Comparison of ENCODE assay signal across 9 mouse cellular contexts in genomic region chr1:92949426-92949825, GRCm38 (mm10). TPM values are rescaled to one million over a fixed set of nuclear protein-coding genes. Genes with fewer than 3 reads are reported as not detected.
A peak's percentile ranks its signal among the peaks of the same experiment; 100 is the strongest.
DNase-seq lines count a peak whose midpoint lies in the region; ATAC-seq and TF ChIP-seq lines count a peak whose summit lies in the region.
"Had no signal": no experiment of that assay in that cellular context is flagged by ENCODE, and none has a peak within 500 bp of the region (broad histone marks: within the 10 kb centered on the region; RNA-seq: fewer than 3 reads in every experiment).

No protein-coding gene starts in this region.

- no peak overlapping the region for H3K9ac ChIP-seq in neural tube, embryonic 15.5 days (replicated peaks)
- H3K9ac ChIP-seq in embryonic facial prominence, embryonic 11.5 days (replicated peaks; ENCODE audit: low read length): no peak overlapping the region
- no peak overlapping the region for H3K9ac ChIP-seq in forebrain, embryonic 15.5 days (replicated peaks)
- H3K9ac ChIP-seq: limb, embryonic 15.5 days had no signal

- peaks cover 54% of the 10 kb centered on the region for H3K36me3 ChIP-seq in neural tube, embryonic 15.5 days
- peaks cover 6% of the 10 kb centered on the region; the same call in 1 of the 2 replicates for H3K36me3 ChIP-seq in embryonic facial prominence, embryonic 11.5 days (replicated peaks; ENCODE audit: control insufficient read depth, insufficient read depth, low read depth, low read length)
- no peaks in the 10 kb centered on the region; the same call in 1 of the 2 replicates for H3K36me3 ChIP-seq in splenic B cell, adult 2 months (ENCODE audit: control insufficient read depth, insufficient read depth, low read length, poor library complexity, severe bottlenecking)
- H3K36me3 ChIP-seq in forebrain, embryonic 15.5 days: peaks cover 40% of the 10 kb centered on the region

- no peaks in the 10 kb centered on the region for H3K9me3 ChIP-seq in neural tube, embryonic 15.5 days (replicated peaks)
- no peaks in the 10 kb centered on the region for H3K9me3 ChIP-seq in embryonic facial prominence, embryonic 11.5 days (replicated peaks; ENCODE audit: control insufficient read depth, low read length)
- H3K9me3 ChIP-seq in forebrain, embryonic 15.5 days: no peaks in the 10 kb centered on the region
- H3K9me3 ChIP-seq: limb, embryonic 15.5 days had no signal

- ATAC-seq in neural tube, embryonic 15.5 days (ENCODE audit: low FRiP score): no peak
- ATAC-seq in embryonic facial prominence, embryonic 11.5 days (replicated peaks; ENCODE audit: insufficient number of reproducible peaks, low FRiP score, low TSS enrichment, low read depth): no peak
- ATAC-seq in forebrain, embryonic 15.5 days (replicated peaks): no peak

- 71% methylated on average over 6 of the region's 6 CpGs for WGBS in neural tube, embryonic 15.5 days
- WGBS in embryonic facial prominence, embryonic 11.5 days: 62% methylated on average over 6 of the region's 6 CpGs
- 62% methylated on average over 6 of the region's 6 CpGs for WGBS in forebrain, embryonic 15.5 days

- H3K27ac ChIP-seq in gastrocnemius, adult 2 months: no peak overlapping the region
- H3K27ac ChIP-seq in neural tube, embryonic 15.5 days (replicated peaks): no peak overlapping the region
- no peak overlapping the region for H3K27ac ChIP-seq in embryonic facial prominence, embryonic 11.5 days (replicated peaks; ENCODE audit: low read depth, low read length)
- H3K27ac ChIP-seq in forebrain, embryonic 15.5 days (replicated peaks): no peak overlapping the region
- H3K27ac ChIP-seq: limb, embryonic 15.5 days had no signal

- no peak overlapping the region for H3K4me2 ChIP-seq in neural tube, embryonic 15.5 days
- H3K4me2 ChIP-seq in embryonic facial prominence, embryonic 11.5 days (ENCODE audit: low read depth, low read length): no peak overlapping the region
- no peak overlapping the region for H3K4me2 ChIP-seq in forebrain, embryonic 15.5 days (replicated peaks)
- H3K4me2 ChIP-seq: limb, embryonic 15.5 days had no signal

- no peaks in the 10 kb centered on the region for H3K4me1 ChIP-seq in neural tube, embryonic 15.5 days
- no peaks in the 10 kb centered on the region for H3K4me1 ChIP-seq in embryonic facial prominence, embryonic 11.5 days (ENCODE audit: control insufficient read depth, insufficient read depth, low read length)
- H3K4me1 ChIP-seq in forebrain, embryonic 15.5 days: no peaks in the 10 kb centered on the region
- H3K4me1 ChIP-seq: limb, embryonic 15.5 days had no signal

- DNase-seq in gastrocnemius, adult 2 months: no peak
- DNase-seq in gastrocnemius, postnatal 4 days (ENCODE audit: low spot score in 2 of 2): no peak
- peak; percentile 22 for DNase-seq in neural tube, embryonic 10.5 days (ENCODE audit: extremely low spot score, low spot score)
- DNase-seq in embryonic facial prominence, embryonic 11.5 days (ENCODE audit: low spot score): peak; percentile 14
- DNase-seq in splenic B cell, adult 2 months (ENCODE audit: low read depth, low spot score): peak; percentile 41
- DNase-seq in right cerebral cortex, postnatal 25 days: no peak

- no peak overlapping the region for H3K4me3 ChIP-seq in gastrocnemius, adult 2 months
- no peak overlapping the region for H3K4me3 ChIP-seq in neural tube, embryonic 15.5 days (replicated peaks)
- H3K4me3 ChIP-seq in embryonic facial prominence, embryonic 11.5 days (ENCODE audit: low read depth, low read length): no peak overlapping the region
- H3K4me3 ChIP-seq in forebrain, embryonic 15.5 days: no peak overlapping the region
- H3K4me3 ChIP-seq: limb, embryonic 15.5 days had no signal

- peak; percentile 39 for TF ChIP-seq CTCF in gastrocnemius, adult 2 months (IDR thresholded peaks at IDR 0.05)

- no peaks in the 10 kb centered on the region for H3K27me3 ChIP-seq in neural tube, embryonic 15.5 days (replicated peaks)
- no peaks in the 10 kb centered on the region for H3K27me3 ChIP-seq in embryonic facial prominence, embryonic 11.5 days (ENCODE audit: control insufficient read depth, insufficient read depth, low read length)
- H3K27me3 ChIP-seq in splenic B cell, adult 2 months (ENCODE audit: control insufficient read depth, insufficient read depth, low read length, poor library complexity, severe bottlenecking): no peaks in the 10 kb centered on the region
- H3K27me3 ChIP-seq in forebrain, embryonic 15.5 days: no peaks in the 10 kb centered on the region
- H3K27me3 ChIP-seq: limb, embryonic 15.5 days had no signal

- intact Hi-C loops in gastrocnemius, adult 2 months (cut with DNase I): no loop called here

RNA-seq across cellular contexts. Expression of gene Gpr35, which starts 1.2 kb away (rescaled TPM):
- under 1 TPM; 0.25 to 0.61 TPM for total RNA-seq in gastrocnemius, adult 2 months (2021)
- under 1 TPM; 0.13 to 0.66 TPM for total RNA-seq in gastrocnemius, postnatal 4 days (2021)
- polyA plus RNA-seq in neural tube, embryonic 15.5 days (2015; fragmentation: Nextera tagmentation; extraction: Ambion mirVana): 0.64 and 1.0 TPM in 2 replicates
- 0.21 and 0.25 TPM in 2 replicates for polyA plus RNA-seq in embryonic facial prominence, embryonic 11.5 days (2014; fragmentation: Nextera tagmentation; extraction: Ambion mirVana)
- polyA plus RNA-seq in forebrain, embryonic 15.5 days (2015; fragmentation: Nextera tagmentation; extraction: Ambion mirVana): 0.36 and 0.46 TPM in 2 replicates

RNA-seq across cellular contexts. Expression of gene Capn10, which starts 15.2 kb away (rescaled TPM):
- total RNA-seq in gastrocnemius, adult 2 months (2021): 1 to 10 TPM; 4.8 to 5.5 TPM
- 10 to 100 TPM; 12.6 to 13.8 TPM for total RNA-seq in gastrocnemius, postnatal 4 days (2021)
- polyA plus RNA-seq in neural tube, embryonic 15.5 days (2015; fragmentation: Nextera tagmentation; extraction: Ambion mirVana): 55.4 and 60.8 TPM in 2 replicates
- 25.4 and 32.4 TPM in 2 replicates for polyA plus RNA-seq in embryonic facial prominence, embryonic 11.5 days (2014; fragmentation: Nextera tagmentation; extraction: Ambion mirVana)
- 60.9 and 67.5 TPM in 2 replicates for polyA plus RNA-seq in forebrain, embryonic 15.5 days (2015; fragmentation: Nextera tagmentation; extraction: Ambion mirVana)

RNA-seq across cellular contexts. Expression of gene Rnpepl1, which starts 38.8 kb away (rescaled TPM):
- total RNA-seq in gastrocnemius, adult 2 months (2021): 10 to 100 TPM; 69.9 to 74.9 TPM
- total RNA-seq in gastrocnemius, postnatal 4 days (2021): 10 to 100 TPM; 63.6 to 65.5 TPM
- polyA plus RNA-seq in neural tube, embryonic 15.5 days (2015; fragmentation: Nextera tagmentation; extraction: Ambion mirVana): 29.8 and 33.4 TPM in 2 replicates
- 13.3 and 15.7 TPM in 2 replicates for polyA plus RNA-seq in embryonic facial prominence, embryonic 11.5 days (2014; fragmentation: Nextera tagmentation; extraction: Ambion mirVana)
- 31.1 and 33.6 TPM in 2 replicates for polyA plus RNA-seq in forebrain, embryonic 15.5 days (2015; fragmentation: Nextera tagmentation; extraction: Ambion mirVana)

RNA-seq across cellular contexts. Expression of gene Dusp28, which starts 42.6 kb away (rescaled TPM):
- 10 to 100 TPM; 21.8 to 24.9 TPM for total RNA-seq in gastrocnemius, adult 2 months (2021)
- total RNA-seq in gastrocnemius, postnatal 4 days (2021): 10 to 100 TPM; 22.2 to 23.1 TPM
- polyA plus RNA-seq in neural tube, embryonic 15.5 days (2015; fragmentation: Nextera tagmentation; extraction: Ambion mirVana): 17.2 and 17.9 TPM in 2 replicates
- 7.2 and 10.3 TPM in 2 replicates for polyA plus RNA-seq in embryonic facial prominence, embryonic 11.5 days (2014; fragmentation: Nextera tagmentation; extraction: Ambion mirVana)
- 12.8 and 15.1 TPM in 2 replicates for polyA plus RNA-seq in forebrain, embryonic 15.5 days (2015; fragmentation: Nextera tagmentation; extraction: Ambion mirVana)

RNA-seq across cellular contexts. Expression of gene Ankmy1, which starts 46.7 kb away (rescaled TPM):
- total RNA-seq in gastrocnemius, adult 2 months (2021): under 1 TPM in 1 of 2 experiments, not detected in 1; 0.06 TPM
- total RNA-seq in gastrocnemius, postnatal 4 days (2021): under 1 TPM; 0.52 to 0.70 TPM
- 0.69 and 1.3 TPM in 2 replicates for polyA plus RNA-seq in neural tube, embryonic 15.5 days (2015; fragmentation: Nextera tagmentation; extraction: Ambion mirVana)
- polyA plus RNA-seq in embryonic facial prominence, embryonic 11.5 days (2014; fragmentation: Nextera tagmentation; extraction: Ambion mirVana): 0.67 and 0.93 TPM in 2 replicates
- polyA plus RNA-seq in forebrain, embryonic 15.5 days (2015; fragmentation: Nextera tagmentation; extraction: Ambion mirVana): 0.93 and 1.1 TPM in 2 replicates

Comparison
In these comparisons a context has a peak if more than half of its experiments do, and no peak if none do; other contexts are left out.
1. DNase-seq: peak in neural tube, embryonic 10.5 days (single experiment), embryonic facial prominence, embryonic 11.5 days (single experiment) and splenic B cell, adult 2 months (single experiment); none in gastrocnemius, adult 2 months (single experiment), gastrocnemius, postnatal 4 days (0 of 2) and right cerebral cortex, postnatal 25 days (single experiment).